Mouse (Mus musculus): ENCODE data around the gene Gm42957.

DNA sequence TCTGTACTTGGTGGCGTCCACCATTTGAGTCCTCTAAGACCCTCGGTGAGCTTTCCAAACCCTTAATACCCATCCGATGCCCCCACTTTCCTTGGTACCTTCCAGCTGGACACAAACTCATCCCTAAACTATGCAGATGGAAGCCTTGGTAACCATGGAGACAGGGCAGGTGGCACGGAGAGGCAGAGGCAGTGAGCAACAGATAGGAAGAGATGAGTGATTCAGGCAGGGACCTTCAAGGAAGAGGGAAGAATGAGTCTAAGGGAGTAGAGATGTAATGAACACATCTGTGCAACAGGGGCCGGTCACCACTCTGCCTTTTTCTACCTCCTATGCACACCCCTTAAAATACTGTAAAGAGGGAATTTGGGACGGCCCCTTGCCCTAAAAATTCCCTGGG is 39.6 kb upstream of the Gm42957 start:
- no peak for TF ChIP-seq CTCF (IDR thresholded peaks at IDR 0.05)
- TF ChIP-seq EP300 (IDR thresholded peaks at IDR 0.05) = no peak
